Mouse (Mus musculus) thymus, postnatal 10 days (tissue): ENCODE results near the gene Timm8a1.

Source experiments
- DNase-seq, 2 experiments: peaks; one replicate each; pipeline ENCODE4 v3.0.0; 2021; ENCODE audit warnings: low spot score in 2 of 2

The Timm8a1 gene

DNA sequence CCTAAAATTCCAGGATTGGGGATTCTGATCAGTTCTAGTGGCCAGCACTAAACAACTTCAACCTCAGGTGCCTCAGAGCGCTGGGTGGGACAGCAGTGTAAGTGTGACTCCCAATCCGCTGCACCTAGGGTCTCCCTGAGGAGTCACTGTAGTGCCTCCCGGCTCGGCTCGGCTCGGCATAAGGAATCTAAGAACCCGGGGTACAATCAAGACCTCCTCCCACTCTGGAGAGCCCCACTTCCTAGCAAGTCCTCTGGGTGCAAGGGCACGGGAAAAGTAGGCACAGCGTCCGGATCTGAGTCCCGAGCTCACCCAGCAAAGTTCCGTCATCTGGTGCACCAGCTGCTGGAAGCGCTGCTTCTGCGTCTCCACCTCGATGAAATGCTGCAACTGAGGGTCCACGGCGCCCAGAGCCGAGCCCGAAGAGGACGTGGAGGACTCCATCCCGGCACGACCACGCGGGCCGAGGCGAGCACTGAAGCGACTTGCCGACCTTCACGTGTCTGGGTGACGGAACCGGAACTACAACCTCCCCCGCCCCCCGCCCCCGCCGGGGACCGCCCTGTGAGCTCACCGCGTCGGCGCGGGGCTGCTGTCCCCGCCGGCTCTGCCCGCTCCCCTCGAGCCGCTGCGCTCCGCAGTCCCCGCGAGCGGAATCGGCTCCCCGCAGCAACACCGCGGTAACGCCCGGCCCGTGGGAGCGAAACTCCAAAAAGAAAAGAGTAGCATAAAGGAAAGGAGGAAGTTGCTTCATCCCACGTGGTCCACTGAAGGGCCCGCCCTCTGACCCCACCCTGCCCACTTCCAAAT, at the start of gene Timm8a1:
Gene Timm8a1, minus strand, starts transcription at position 721 of the 810 bp plus-strand sequence.
- DNase-seq, result peak; percentile 27 to 48

DNA sequence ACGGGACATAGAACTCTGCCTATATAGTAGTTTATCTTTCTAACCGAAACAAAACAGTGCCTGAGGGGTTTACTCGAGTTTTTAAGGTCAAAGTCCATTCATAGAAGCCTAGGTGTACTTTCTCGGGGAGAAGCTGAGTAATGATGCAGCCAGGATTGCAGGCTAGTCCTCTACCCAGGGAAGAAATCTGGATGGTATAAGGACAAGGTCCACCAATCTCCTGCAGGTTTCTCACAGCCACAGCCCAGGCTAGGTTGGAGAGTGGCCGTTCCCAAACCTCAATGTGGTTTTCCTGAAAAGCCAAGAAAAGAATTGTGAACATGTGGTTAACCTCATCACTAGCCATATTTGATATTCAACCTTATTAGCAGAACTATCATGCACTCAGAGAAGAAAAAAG, 48.2 kb upstream of the Timm8a1 start:
- no peak for DNase-seq

DNA sequence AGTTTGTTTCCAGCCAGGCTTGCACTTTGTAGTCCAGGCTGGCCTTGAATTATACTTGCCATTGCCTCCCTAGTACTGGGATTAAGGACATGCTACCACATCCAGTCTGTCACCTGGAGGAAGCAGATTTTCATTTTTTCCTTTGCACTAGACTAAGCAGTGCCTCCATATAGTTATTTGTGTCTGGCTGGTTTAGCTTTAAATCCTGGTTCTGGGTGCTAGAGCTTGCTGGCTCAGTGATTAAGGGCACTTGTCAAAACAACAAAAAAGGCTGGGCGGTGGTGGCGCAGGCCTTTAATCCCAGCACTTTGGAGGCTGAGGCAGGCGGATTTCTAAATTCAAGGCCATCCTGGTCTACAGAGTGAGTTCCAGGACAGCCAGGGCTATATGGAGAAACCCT, 47.3 kb upstream of the Timm8a1 start:
- DNase-seq, result no peak

DNA sequence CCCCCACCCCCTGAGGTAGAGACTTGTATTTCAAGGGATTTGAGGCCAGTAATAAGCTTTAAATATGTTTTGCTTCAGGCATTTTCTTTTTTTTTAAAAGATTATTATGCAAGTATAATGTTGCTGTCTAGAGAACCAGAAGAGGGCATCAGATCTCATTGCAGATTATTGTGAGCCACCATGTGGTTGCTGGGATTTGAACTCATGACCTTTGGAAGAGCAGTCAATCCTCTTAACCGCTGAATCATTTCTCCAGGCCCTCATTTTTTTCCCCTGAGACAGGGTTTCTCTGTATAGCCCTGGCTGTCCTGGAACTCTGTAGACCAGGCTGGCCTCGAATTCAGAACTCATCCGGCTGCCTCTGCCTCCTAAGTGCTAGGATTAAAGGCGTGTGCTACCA, 46.6 kb upstream of the Timm8a1 start:
- DNase-seq, result no peak

DNA sequence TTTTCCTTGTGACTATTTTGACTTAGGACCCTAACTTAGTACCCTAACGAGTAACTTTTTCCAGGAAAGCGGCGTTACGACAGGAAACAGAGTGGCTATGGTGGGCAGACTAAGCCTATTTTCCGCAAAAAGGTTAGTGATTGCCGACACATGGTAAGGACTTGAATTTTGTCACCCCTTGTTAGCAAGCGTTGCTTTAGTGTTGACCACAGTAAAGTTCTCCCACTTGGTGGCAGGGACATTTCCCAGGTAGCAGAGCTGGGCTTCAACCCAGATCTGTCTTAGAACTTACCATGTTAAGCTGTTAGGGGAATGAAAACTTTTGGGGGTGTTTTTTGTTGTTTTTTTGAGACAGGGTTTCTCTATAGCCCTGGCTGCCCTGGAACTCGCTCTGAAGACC, 44.8 kb upstream of the Timm8a1 start:
- no peak for DNase-seq

DNA sequence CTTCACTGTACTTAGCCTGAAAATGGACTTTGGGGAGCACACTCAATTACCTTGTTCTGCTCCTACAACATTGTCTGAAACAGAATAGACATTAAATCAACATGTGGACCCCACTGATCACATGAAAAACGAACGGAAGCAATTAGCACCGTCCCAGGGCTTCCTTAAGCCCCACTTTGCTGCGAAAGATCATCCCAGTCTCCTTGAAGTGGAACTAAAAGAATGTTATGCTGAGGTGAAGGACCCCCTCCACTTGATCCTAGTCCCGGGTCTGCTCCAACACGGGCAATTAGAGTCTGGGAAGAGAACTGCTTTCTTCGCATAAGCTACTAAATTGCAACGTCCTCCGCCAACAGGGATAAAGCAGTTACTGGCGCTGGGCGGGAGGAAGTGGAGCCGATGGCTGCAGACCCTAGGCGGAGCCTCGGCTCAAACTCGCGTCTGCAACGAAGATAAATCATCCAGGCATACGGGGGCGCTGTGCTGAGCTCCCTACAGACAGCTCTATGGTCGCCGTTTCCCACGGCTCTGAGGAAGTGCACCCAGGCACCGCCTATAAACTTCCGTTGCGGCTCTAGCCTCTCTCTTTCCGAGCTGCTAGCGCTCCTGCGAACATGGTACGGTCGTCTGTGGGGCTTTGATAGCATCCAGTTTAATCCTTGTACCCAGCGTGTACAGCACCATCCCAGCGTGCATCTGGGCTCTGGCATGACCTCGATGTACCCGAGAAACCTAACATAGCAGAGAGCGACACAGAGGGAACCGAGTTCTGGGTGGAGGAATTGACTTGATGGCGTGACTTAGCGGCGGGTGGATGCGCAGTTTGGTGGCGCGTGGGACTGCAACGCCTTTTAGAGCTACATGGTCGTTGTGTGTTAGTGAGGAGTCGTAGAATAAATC, 43.7 kb upstream of the Timm8a1 start, which contains the start of gene Rpl36a:
Gene Rpl36a, plus strand, starts transcription at position 552 of the 900 bp plus-strand sequence.
- DNase-seq, result peak; percentile 86 to 87

DNA sequence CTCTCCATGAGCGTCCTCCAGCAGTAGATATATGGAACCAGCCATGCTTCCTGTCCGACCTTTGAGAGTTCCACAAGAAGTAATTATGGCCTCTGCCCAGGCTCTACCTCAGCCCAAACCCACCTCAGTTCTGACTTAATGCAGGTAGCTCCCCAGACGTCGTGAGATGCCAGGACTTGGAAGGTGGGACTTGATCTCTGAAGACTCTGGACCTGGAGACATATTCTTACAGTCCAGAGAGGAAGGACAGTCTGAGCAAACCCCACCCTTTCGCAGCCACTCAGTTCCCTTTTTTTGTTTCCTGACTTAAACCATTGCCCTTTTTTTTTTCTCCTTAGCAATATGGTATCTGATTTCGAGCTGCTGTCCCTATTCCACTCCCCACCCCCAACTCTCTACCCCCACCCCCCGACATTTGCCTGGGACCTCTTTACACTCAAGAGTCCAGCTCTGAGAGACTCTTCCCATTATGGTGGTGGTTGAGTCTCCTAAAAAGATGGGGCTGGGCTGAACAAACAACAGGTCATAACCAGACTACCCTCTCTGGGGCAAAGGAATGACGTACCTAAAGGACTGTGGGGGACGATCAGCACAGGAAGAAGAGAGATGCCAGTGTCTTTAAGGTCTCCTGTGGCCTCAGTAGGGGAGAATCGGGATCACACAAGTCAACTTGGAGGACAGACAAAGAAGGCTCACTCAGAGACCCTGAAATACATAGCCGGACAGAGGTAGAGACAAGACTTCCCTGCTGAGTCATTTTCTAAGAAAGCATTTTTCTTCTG, 41.4 kb upstream of the Timm8a1 start, which contains the start of gene Btk:
Gene Btk, minus strand, starts transcription at position 683 of the 782 bp plus-strand sequence.
- no peak for DNase-seq

DNA sequence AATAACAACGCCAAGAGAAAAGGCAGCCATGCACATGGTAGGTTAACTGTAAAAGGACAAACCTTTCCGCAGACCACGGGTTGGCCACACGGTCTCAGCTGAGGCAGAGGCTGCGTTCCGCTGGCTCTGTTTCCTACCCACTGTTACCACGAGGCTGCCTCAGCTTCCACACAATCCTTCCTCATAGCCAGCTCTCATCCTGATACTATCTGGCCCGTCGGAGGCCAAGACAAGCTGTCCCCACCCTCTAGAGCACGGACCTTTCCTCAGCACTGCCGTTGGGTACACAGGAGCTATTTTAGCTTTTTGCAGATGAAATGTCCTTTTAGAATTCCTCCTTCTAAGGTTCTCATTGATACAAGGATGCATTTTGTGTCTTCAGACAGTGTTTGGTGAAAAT, 40.6 kb upstream of the Timm8a1 start:
- DNase-seq, result no peak

DNA sequence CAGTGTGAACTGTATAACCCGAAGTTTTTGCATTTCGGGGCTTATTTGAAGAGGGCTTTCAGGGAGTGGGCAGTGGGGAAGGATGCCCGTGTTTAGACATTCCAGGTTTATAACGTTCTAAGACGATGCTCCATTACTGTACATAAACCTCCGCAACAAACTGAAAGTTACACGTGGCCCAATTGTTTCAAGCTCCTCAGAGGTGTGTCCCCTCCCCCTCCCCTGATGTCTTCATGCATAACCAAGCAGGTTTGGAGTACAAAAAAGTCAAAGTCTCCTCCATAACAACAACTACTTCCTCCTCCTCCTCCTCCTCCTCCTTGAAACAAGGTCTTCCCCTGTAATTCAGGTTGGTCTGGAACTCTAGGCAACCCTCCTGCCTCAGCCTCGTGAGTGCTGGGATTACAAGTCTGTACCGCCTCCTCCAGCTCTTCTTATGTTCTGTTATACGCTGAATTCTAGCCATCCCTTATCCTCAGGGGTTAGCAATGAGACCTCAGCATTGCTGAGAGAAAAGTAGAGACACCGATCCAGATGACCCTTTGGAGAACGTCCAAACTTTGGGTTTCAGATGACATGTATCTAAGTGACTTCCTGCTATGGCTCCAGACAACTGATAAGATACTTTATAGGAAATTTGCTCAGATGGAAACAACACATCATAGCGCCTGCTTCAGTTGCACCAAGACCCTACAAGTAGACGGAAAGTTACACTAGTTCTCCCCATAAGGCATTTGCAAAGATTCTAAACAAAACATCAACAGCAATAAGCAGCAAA, 39.1 kb upstream of the Timm8a1 start:
- DNase-seq, result no peak

DNA sequence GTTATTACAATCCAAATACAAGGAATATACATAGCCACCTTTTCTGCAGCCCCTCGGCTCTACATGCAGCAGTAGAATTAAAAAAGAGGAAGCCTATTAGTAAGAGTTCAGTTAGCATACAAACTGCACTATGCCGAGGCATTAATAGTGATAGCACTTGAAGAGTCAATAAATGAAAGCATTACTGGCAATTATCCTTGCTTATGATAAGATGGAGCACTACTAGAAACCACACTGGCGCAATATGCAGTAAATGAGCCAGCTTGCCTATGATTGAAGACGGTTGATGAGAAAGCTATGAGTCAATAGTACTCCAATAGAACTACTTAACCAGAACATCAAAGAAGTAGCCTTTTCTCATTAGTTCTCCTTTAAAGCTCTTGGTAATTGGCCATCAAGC, 36.2 kb upstream of the Timm8a1 start:
- DNase-seq, result no peak

DNA sequence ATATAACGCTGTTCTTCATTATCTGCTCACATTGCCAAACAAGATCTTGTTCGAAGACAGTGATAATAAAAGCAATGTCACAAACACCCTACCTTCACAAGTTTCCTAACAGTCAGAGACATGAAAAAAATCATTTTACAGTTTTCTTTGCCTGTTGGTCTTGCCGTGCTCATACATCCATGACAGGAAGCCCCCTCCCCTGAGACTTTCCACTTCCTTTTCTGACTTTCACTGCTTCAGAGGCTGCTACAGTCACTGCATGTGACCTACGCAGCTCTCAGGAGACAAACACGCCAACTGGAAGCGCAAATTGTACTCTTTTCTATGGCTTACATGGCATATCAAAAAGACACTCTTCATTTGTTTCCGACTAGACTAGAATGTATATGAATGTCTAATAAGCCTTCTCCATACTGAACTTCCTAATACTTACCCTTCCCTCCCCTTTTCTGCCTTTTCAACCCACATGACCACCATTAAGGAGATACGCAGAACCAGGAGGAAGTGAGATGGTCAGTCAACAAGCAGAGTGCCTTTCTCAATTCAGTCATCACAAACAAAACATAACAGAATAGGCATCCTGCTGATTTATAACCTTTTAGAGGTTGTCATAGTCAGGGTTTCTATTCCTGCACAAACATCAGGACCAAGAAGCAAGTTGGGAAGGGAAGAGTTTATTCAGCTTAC, 25.0 kb upstream of the Timm8a1 start:
- DNase-seq, result peak in 1 of 2 experiments; percentile 8

DNA sequence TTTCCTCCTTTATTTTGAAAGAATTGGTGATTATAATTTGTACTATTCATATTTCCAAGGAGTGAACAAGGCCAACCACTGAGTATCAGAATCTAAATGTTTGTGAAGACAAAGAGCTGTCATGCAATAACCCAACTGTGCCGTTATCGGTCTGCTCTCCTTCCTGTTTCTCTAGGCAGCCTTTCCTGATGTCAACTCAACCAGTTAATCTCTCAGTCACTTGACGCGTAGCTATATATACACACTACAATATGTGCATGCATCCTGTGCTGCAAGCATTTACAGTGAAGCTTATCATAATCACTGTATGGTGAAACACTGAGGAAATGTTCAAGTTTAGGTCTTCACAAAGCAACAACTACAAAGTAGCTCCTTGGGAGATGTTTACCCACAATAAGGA, 22.7 kb upstream of the Timm8a1 start:
- no peak for DNase-seq

DNA sequence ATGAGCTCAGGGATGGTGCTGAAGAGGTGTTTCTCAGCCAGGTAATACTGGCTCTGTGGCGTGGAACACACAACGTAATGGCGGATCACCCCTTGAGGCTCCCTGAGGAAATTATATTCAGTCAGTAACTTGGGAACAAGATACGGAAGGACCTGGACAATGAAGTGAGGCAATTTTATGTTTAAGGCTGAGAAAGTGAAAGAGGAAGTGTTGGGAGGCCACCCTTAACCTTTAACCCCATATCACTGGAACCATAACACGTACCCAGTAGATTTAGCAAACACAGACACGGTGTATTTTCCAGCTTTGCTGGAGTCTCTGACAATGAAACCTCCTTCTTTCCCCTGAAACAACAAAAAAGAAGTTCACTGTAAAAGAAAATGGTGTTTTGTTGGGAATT, 12.8 kb upstream of the Timm8a1 start:
- DNase-seq, result no peak

DNA sequence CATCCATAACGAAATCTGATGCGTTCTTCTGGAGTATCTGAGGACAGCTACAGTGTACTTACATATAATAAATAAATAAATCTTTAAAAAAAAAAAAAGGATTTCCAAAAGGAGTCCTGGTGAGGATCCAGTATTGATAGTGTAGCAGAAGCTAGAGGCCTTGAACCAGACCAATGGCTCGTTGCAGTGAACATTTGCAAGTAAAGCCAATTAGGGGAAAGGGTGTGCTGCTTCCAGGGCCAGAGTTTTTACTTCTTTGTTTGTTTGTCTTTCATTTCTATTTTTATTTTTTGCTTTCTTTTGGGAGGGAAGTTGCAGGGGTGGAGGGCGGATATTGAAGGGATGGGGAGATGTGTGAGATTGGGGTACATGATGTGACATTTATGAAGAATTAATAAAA, 11.7 kb upstream of the Timm8a1 start:
- DNase-seq, result no peak

DNA sequence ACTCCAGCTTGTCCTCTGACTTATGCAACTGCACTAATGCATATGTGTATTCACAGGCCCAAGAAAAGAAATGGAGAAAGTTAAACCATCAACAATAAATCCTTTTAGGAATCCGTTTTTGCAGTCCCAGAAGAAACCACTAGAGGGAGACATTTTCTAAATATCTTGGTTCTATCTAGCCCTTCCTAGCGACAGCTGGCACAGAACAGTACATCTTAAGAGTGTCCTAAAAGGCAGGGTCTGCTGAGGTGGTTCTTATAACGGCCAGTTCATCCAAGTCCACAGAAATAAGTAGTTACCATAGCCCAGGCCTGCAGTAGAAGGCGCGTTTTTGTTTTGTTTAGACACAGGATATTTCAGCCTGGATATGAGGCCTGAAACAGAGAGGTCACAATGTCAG, 9.2 kb upstream of the Timm8a1 start:
- DNase-seq, result peak in 1 of 2 experiments; percentile 33

DNA sequence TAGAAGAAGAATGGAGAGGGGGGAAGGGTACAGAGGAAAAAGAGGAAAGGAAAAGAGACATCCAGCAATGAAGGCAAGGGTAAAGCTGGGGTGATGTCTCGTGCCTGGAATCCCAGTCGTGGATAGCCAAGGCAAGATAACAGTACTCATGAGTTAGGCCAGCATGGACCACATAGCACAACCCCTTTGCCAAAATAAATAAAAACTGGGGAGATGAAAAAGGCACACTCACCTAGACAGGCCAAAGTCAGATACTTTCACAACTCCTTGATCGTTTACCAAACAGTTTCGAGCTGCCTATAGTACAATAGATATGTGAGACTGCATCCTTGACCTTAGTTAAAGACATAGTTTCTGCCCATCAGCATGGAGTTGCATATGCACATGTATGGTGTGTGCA, 5.7 kb upstream of the Timm8a1 start:
- no peak for DNase-seq

DNA sequence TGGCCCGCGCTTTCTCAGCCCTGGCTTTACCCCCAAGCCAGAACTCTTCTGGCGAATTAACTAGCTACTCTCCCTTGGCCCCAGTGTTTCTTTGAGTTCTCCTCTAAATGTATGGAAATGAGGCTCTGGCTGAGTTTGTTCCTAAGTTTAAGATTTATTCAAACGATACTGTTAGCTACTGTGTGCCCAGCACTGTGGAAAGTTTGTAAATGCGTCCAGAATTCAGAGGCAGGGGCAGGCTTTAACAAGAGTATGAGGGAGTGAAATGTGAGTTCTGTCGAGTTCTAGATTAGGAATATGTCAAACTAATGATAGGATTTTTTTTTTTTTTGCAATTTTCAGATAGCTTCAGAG, 267 bp upstream of the Timm8a1 start:
- DNase-seq, result no peak

DNA sequence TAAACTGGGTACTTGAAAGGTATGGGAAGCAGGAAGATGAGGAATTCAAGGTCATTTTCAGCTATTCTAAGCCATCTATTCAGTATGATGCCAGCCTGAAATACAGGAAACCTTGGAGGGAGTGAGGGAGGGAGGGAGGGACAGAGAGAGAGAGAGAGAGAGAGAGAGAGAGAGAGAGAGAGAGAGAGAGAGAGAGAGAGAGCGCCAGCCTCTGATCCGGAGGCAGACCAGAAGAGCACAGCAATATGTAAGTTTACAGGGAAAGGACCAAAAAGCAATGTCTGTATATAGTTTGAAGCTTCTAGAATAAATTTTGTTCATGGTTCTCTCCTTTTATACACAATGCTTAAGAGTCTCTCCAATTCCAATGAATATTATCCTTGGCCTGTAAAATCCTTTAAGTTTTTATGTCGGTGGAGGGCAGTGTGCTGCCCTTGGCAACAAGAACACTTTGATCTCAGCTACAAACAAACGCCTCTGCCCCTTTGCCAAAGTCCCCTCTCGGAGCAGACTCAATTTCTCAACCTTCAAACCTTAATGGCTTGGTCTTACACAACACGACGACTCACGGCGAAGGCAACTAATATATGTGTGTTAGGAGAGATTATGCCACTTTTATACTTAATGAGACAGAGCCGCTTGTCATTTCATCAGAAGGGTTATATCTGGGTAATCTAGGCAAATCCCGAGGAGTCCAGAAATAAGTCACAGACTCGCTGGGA, 1.1 kb downstream of the Timm8a1 start:
- DNase-seq, result no peak

DNA sequence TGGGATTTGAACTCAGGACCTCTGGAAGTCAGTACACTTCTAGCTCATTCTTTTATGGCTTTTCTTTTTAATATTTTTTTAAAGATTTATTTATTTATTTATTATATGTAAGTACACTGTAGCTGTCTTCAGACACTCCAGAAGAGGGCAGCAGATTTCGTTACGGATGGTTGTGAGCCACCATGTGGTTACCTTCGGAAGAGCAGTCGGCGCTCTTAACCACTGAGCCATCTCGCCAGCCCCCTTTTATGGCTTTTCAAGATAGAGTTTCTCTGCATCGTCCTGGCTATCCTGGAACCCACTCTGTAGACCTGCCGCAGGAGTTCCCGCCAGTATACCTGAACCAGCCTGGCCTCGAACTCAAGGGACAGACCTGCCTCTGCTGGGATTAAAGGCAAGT, 1.9 kb downstream of the Timm8a1 start:
- DNase-seq, result peak in 1 of 2 experiments; percentile 5

DNA sequence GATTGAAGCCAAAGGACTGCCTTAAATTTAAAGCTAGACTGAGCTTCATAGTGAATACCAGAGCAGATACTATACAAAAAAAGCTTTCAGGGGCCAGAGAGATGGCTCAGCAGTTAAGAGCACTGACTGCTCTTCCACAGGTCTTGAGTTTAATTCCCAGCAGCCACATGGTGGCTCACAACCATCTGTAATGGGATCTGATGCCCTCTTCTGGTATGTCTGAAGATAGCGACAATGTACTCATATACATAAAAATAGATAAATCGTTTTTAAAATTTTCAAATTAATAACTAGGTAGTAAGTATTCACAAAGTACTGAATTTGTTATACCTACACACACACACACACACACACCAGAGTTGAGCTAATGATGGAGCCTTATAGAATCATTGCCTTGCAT, 8.3 kb downstream of the Timm8a1 start:
- DNase-seq, result no peak
